Mouse (Mus musculus): ENCODE measurements around the gene Gale. TPM values are rescaled to one million over a fixed set of nuclear protein-coding genes. Genes with fewer than 3 reads are reported as not detected.

The Gale gene
- polyA plus RNA-seq (2011; ENCODE audit: insufficient read depth, insufficient read length, low read depth, missing spikeins): 6.8 and 9.4 TPM in 2 replicates

- no peak for TF ChIP-seq CTCF (IDR thresholded peaks at IDR 0.05; ENCODE audit: low read depth, low read length)
- peak; percentile 49 for TF ChIP-seq POLR2A (IDR thresholded peaks at IDR 0.05; ENCODE audit: insufficient read depth, low read length)
- 0 out of 2 replicates have a peak, but pooled peaks have one; percentile 6 for TF ChIP-seq EP300 (IDR thresholded peaks at IDR 0.05; ENCODE audit: insufficient read depth, low read depth, low read length)
- H3K36me3 ChIP-seq (ENCODE audit: control insufficient read depth, insufficient read depth, low read length, poor library complexity, severe bottlenecking): peaks cover 7% of the 10 kb centered on the region; the same call in 1 of the 2 replicates
Measured at GRCm38 (mm10) chr4:135963457-135964193, at the start of gene Gale. TSS of gene Gale (plus strand) at chr4:135963727.

GRCm38 (mm10) chr4:135918635-135919279 lies 44.8 kb upstream of the Gale start:
- no peak overlapping the region for H3K9ac ChIP-seq (ENCODE audit: low read depth, poor library complexity, severe bottlenecking)
- TF ChIP-seq POLR2A (IDR thresholded peaks at IDR 0.05; ENCODE audit: insufficient read depth, low read length) (no peak), CTCF (IDR thresholded peaks at IDR 0.05; ENCODE audit: low read depth, low read length) (no peak), EP300 (IDR thresholded peaks at IDR 0.05; ENCODE audit: insufficient read depth, low read depth, low read length) (no peak)

More at GRCm38 (mm10) chr4:135963457-135964193, at the start of gene Gale:
- Histone ChIP-seq H3K4me1 (ENCODE audit: control insufficient read depth, insufficient read depth, low read length) (no peaks in the 10 kb centered on the region), H3K27ac (ENCODE audit: insufficient read depth, low read length) (peak within 1 kb of the TSS; percentile 63), H3K27me3 (ENCODE audit: control insufficient read depth, insufficient read depth, low read length, poor library complexity, severe bottlenecking) (no peaks in the 10 kb centered on the region), H3K9me3 (replicated peaks; ENCODE audit: control insufficient read depth, insufficient read depth, low read length, poor library complexity, severe bottlenecking) (no peaks in the 10 kb centered on the region), H3K4me3 (ENCODE audit: low read depth, low read length) (peak within 1 kb of the TSS; percentile 97), H3K9ac (ENCODE audit: low read depth, poor library complexity, severe bottlenecking) (peak within 1 kb of the TSS; percentile 81)

GRCm38 (mm10) chr4:135919280-135919639 lies 44.3 kb upstream of the Gale start:
- Histone ChIP-seq H3K4me3 (ENCODE audit: low read depth, low read length) (no peak overlapping the region), H3K27me3 (ENCODE audit: control insufficient read depth, insufficient read depth, low read length, poor library complexity, severe bottlenecking) (no peaks in the 10 kb centered on the region), H3K9ac (ENCODE audit: low read depth, poor library complexity, severe bottlenecking) (no peak overlapping the region), H3K27ac (ENCODE audit: insufficient read depth, low read length) (no peak overlapping the region), H3K9me3 (replicated peaks; ENCODE audit: control insufficient read depth, insufficient read depth, low read length, poor library complexity, severe bottlenecking) (no peaks in the 10 kb centered on the region), H3K36me3 (ENCODE audit: control insufficient read depth, insufficient read depth, low read length, poor library complexity, severe bottlenecking) (no peaks in the 10 kb centered on the region), H3K4me1 (ENCODE audit: control insufficient read depth, insufficient read depth, low read length) (no peaks in the 10 kb centered on the region)
- TF ChIP-seq CTCF (IDR thresholded peaks at IDR 0.05; ENCODE audit: low read depth, low read length): no peak
- TF ChIP-seq EP300 (IDR thresholded peaks at IDR 0.05; ENCODE audit: insufficient read depth, low read depth, low read length): no peak
- no peak for TF ChIP-seq POLR2A (IDR thresholded peaks at IDR 0.05; ENCODE audit: insufficient read depth, low read length)

More at GRCm38 (mm10) chr4:135918635-135919279, 44.8 kb upstream of the Gale start:
- Histone ChIP-seq H3K27me3 (ENCODE audit: control insufficient read depth, insufficient read depth, low read length, poor library complexity, severe bottlenecking) (no peaks in the 10 kb centered on the region), H3K9me3 (replicated peaks; ENCODE audit: control insufficient read depth, insufficient read depth, low read length, poor library complexity, severe bottlenecking) (no peaks in the 10 kb centered on the region), H3K27ac (ENCODE audit: insufficient read depth, low read length) (no peak overlapping the region), H3K4me1 (ENCODE audit: control insufficient read depth, insufficient read depth, low read length) (no peaks in the 10 kb centered on the region), H3K4me3 (ENCODE audit: low read depth, low read length) (no peak overlapping the region), H3K36me3 (ENCODE audit: control insufficient read depth, insufficient read depth, low read length, poor library complexity, severe bottlenecking) (no peaks in the 10 kb centered on the region)

DNA sequence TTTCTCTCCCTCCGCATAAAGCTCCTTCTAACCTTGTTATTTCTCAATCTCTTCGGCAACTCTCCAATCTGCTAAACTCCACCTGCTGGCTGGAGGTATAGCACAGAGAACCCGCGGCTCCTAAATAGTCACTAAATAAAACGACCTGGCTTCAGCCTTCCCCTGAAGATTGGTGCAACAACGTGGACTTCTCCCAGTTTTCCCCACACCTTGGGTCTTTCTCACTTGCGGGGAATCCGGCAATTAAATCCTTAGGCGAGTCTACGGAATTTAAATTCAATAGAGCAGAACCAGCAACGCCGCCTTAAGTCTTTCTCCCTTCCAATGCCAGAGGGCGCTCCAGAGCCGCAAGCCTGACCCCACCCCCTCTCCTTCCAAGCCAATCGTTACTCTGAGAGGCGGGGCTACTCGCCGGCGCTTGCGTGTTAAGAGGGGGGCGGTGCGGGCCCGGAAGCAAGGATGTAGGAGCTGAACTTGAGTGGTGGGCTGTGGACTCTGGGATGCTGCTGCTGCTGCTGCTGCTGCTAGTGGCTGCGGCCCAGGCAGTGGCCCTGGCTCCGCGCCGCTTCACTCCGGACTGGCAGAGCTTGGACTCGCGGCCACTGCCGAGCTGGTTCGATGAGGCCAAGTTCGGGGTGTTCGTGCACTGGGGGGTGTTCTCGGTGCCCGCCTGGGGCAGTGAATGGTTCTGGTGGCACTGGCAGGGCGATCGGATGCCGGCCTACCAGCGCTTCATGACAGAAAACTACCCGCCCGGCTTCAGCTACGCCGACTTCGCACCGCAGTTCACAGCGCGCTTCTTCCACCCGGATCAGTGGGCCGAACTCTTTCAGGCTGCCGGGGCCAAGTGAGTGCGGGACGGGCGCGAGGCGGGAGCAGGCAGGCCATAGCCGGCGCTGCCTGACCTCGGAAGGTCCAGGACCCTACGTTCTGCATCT lies 43.0 kb upstream of the Gale start, which contains the start of gene Fuca1:
Fuca1 (plus strand) TSS at position 432 of the 938 bp plus-strand sequence.
- Histone ChIP-seq H3K4me3 (ENCODE audit: low read depth, low read length) (peak within 1 kb of the TSS; percentile 91), H3K27ac (ENCODE audit: insufficient read depth, low read length) (no peak within 1 kb of the TSS), H3K4me1 (ENCODE audit: control insufficient read depth, insufficient read depth, low read length) (no peaks in the 10 kb centered on the region), H3K9ac (ENCODE audit: low read depth, poor library complexity, severe bottlenecking) (peak within 1 kb of the TSS; percentile 62), H3K9me3 (replicated peaks; ENCODE audit: control insufficient read depth, insufficient read depth, low read length, poor library complexity, severe bottlenecking) (no peaks in the 10 kb centered on the region), H3K27me3 (ENCODE audit: control insufficient read depth, insufficient read depth, low read length, poor library complexity, severe bottlenecking) (no peaks in the 10 kb centered on the region), H3K36me3 (ENCODE audit: control insufficient read depth, insufficient read depth, low read length, poor library complexity, severe bottlenecking) (no peaks in the 10 kb centered on the region)
- TF ChIP-seq EP300 (IDR thresholded peaks at IDR 0.05; ENCODE audit: insufficient read depth, low read depth, low read length) (0 out of 2 replicates have a peak, but pooled peaks have one; percentile 4), POLR2A (IDR thresholded peaks at IDR 0.05; ENCODE audit: insufficient read depth, low read length) (peak; percentile 71), CTCF (IDR thresholded peaks at IDR 0.05; ENCODE audit: low read depth, low read length) (peak; percentile 62)

GRCm38 (mm10) chr4:135921257-135922120 lies 42.0 kb upstream of the Gale start:
- H3K9ac ChIP-seq (ENCODE audit: low read depth, poor library complexity, severe bottlenecking): peak overlapping the region; percentile 62
- no peak overlapping the region for H3K27ac ChIP-seq (ENCODE audit: insufficient read depth, low read length)
- H3K36me3 ChIP-seq (ENCODE audit: control insufficient read depth, insufficient read depth, low read length, poor library complexity, severe bottlenecking): no peaks in the 10 kb centered on the region
- TF ChIP-seq POLR2A (IDR thresholded peaks at IDR 0.05; ENCODE audit: insufficient read depth, low read length) (no peak), CTCF (IDR thresholded peaks at IDR 0.05; ENCODE audit: low read depth, low read length) (no peak), EP300 (IDR thresholded peaks at IDR 0.05; ENCODE audit: insufficient read depth, low read depth, low read length) (no peak)
- H3K27me3 ChIP-seq (ENCODE audit: control insufficient read depth, insufficient read depth, low read length, poor library complexity, severe bottlenecking): no peaks in the 10 kb centered on the region
- no peaks in the 10 kb centered on the region for H3K4me1 ChIP-seq (ENCODE audit: control insufficient read depth, insufficient read depth, low read length)
- H3K9me3 ChIP-seq (replicated peaks; ENCODE audit: control insufficient read depth, insufficient read depth, low read length, poor library complexity, severe bottlenecking): no peaks in the 10 kb centered on the region
- H3K4me3 ChIP-seq (ENCODE audit: low read depth, low read length): peak overlapping the region; percentile 80

All from ES-Bruce4 (cell line).